Comparison of ENCODE assay signal across 15 mouse cellular contexts in the genomic region with DNA sequence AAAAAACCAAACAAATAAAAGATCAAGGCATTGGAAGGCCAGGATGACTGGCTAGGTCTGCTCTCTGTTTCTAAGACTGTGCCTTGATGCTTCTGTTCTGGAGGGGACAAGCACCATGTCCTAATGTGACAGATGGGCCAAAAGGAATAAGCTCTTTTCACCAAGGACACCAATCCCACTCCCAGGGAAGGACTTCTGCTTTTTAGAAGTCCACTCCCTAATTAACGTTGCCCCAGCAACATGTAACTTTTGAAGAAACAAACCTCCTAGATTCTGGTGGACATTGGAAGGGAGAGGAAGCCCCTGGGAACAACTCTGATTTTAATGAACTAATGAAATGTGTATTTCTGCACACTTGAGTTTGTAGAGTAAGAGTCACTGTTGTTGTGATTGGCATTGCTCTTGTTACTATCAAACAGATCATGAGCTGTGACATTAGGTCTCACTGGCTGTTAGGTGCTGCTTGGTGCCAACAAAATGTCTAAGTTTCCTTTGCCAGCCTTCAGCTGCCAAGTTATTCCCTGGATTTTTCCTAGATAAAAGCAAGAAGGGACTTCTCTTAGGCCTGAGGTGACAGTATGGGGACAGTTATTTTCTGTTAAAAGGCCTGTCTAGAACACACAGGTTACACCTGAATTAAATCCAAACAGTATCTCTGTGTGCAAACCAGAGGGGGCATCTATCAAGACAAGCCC. TPM values are rescaled to one million over a fixed set of nuclear protein-coding genes. Genes with fewer than 3 reads are reported as not detected.
DNase-seq lines count a peak whose midpoint lies in the region; ATAC-seq lines count a peak whose summit lies in the region.
"Had no signal": no experiment of that assay in that cellular context is flagged by ENCODE, and none has a peak within 500 bp of the region (broad histone marks: within the 10 kb centered on the region; RNA-seq: fewer than 3 reads in every experiment).

No protein-coding gene starts in this region.

- no peaks in the 10 kb centered on the region for H3K27me3 ChIP-seq in heart, embryonic 15.5 days
- no peaks in the 10 kb centered on the region for H3K27me3 ChIP-seq in midbrain, embryonic 11.5 days (ENCODE audit: control insufficient read depth, insufficient read depth, low read length)
- 0 out of 2 replicates have a peak, but pooled peaks cover 4% of the 10 kb centered on the region for H3K27me3 ChIP-seq in midbrain, embryonic 13.5 days
- H3K27me3 ChIP-seq in forebrain, embryonic 14.5 days (replicated peaks; ENCODE audit: control insufficient read depth, insufficient read depth, low read length), result no peaks in the 10 kb centered on the region
- no peaks in the 10 kb centered on the region for H3K27me3 ChIP-seq in stomach, embryonic 15.5 days (replicated peaks)

- H3K4me3 ChIP-seq in heart, embryonic 15.5 days, result no peak overlapping the region
- no peak overlapping the region for H3K4me3 ChIP-seq in midbrain, embryonic 11.5 days (ENCODE audit: low read depth, low read length)
- H3K4me3 ChIP-seq in midbrain, embryonic 13.5 days (replicated peaks), result no peak overlapping the region
- no peak overlapping the region for H3K4me3 ChIP-seq in forebrain, embryonic 14.5 days (ENCODE audit: low read depth, low read length)
- H3K4me3 ChIP-seq in stomach, embryonic 15.5 days (replicated peaks), result no peak overlapping the region

- 58% methylated on average over 1 of the region's 1 CpGs for WGBS in heart, embryonic 15.5 days
- 88% methylated on average over 1 of the region's 1 CpGs for WGBS in midbrain, embryonic 11.5 days
- 57% methylated on average over 1 of the region's 1 CpGs for WGBS in midbrain, embryonic 13.5 days
- 65% methylated on average over 1 of the region's 1 CpGs for WGBS in forebrain, embryonic 14.5 days
- WGBS in stomach, embryonic 15.5 days, result 73% methylated on average over 1 of the region's 1 CpGs

- intact Hi-C loops in heart, postnatal 36 days (cut with DNase I), result loop anchor here (5.0 kb wide), 1 partner anchor 101 kb away; a partner anchor contains a TSS

- H3K9ac ChIP-seq in heart, embryonic 15.5 days, result no peak overlapping the region
- H3K9ac ChIP-seq in midbrain, embryonic 11.5 days (ENCODE audit: low read length), result no peak overlapping the region
- no peak overlapping the region for H3K9ac ChIP-seq in midbrain, embryonic 13.5 days (replicated peaks)
- H3K9ac ChIP-seq in forebrain, embryonic 14.5 days (ENCODE audit: low read length), result no peak overlapping the region
- H3K9ac ChIP-seq in stomach, embryonic 15.5 days, result no peak overlapping the region
- H3K9ac ChIP-seq: liver, postnatal 0 days had no signal

- H3K9me3 ChIP-seq in heart, embryonic 15.5 days (replicated peaks), result no peaks in the 10 kb centered on the region
- H3K9me3 ChIP-seq in midbrain, embryonic 11.5 days (ENCODE audit: control insufficient read depth, low read length), result no peaks in the 10 kb centered on the region
- H3K9me3 ChIP-seq in midbrain, embryonic 13.5 days, result no peaks in the 10 kb centered on the region
- no peaks in the 10 kb centered on the region for H3K9me3 ChIP-seq in forebrain, embryonic 14.5 days (replicated peaks; ENCODE audit: control insufficient read depth, low read length)
- no peaks in the 10 kb centered on the region for H3K9me3 ChIP-seq in stomach, embryonic 15.5 days

- peaks cover 16% of the 10 kb centered on the region for H3K4me1 ChIP-seq in heart, embryonic 15.5 days (replicated peaks)
- H3K4me1 ChIP-seq in midbrain, embryonic 11.5 days (ENCODE audit: control insufficient read depth, insufficient read depth, low read length), result peaks cover 10% of the 10 kb centered on the region
- H3K4me1 ChIP-seq in midbrain, embryonic 13.5 days (replicated peaks), result peaks cover 14% of the 10 kb centered on the region
- H3K4me1 ChIP-seq in forebrain, embryonic 14.5 days (ENCODE audit: control insufficient read depth, insufficient read depth, low read length), result peaks cover 15% of the 10 kb centered on the region
- peaks cover 15% of the 10 kb centered on the region for H3K4me1 ChIP-seq in stomach, embryonic 15.5 days

- no peak overlapping the region for H3K4me2 ChIP-seq in heart, embryonic 15.5 days
- no peak overlapping the region for H3K4me2 ChIP-seq in midbrain, embryonic 11.5 days
- H3K4me2 ChIP-seq in midbrain, embryonic 13.5 days (replicated peaks), result no peak overlapping the region
- H3K4me2 ChIP-seq in forebrain, embryonic 14.5 days (ENCODE audit: low read length), result no peak overlapping the region
- H3K4me2 ChIP-seq in stomach, embryonic 15.5 days, result no peak overlapping the region

- peak overlapping the region; percentile 70; the same call in 1 of the 2 replicates for H3K27ac ChIP-seq in heart, embryonic 15.5 days
- no peak overlapping the region for H3K27ac ChIP-seq in midbrain, embryonic 11.5 days (ENCODE audit: low read depth, low read length)
- H3K27ac ChIP-seq in midbrain, embryonic 13.5 days, result no peak overlapping the region
- H3K27ac ChIP-seq in forebrain, embryonic 14.5 days (ENCODE audit: low read depth, low read length), result peak overlapping the region; percentile 41; the same call in 1 of the 2 replicates
- peak overlapping the region; percentile 14; the same call in 1 of the 2 replicates for H3K27ac ChIP-seq in stomach, embryonic 15.5 days

- H3K36me3 ChIP-seq in heart, embryonic 15.5 days, result no peaks in the 10 kb centered on the region
- no peaks in the 10 kb centered on the region for H3K36me3 ChIP-seq in midbrain, embryonic 11.5 days (ENCODE audit: control insufficient read depth, insufficient read depth, low read length)
- H3K36me3 ChIP-seq in midbrain, embryonic 13.5 days, result no peaks in the 10 kb centered on the region
- no peaks in the 10 kb centered on the region for H3K36me3 ChIP-seq in forebrain, embryonic 14.5 days (ENCODE audit: control insufficient read depth, insufficient read depth, low read length)
- no peaks in the 10 kb centered on the region for H3K36me3 ChIP-seq in stomach, embryonic 15.5 days

- ATAC-seq in heart, embryonic 15.5 days (replicated peaks; ENCODE audit: insufficient number of reproducible peaks, insufficient read depth, low FRiP score, low read depth), result no peak
- ATAC-seq in midbrain, embryonic 11.5 days (ENCODE audit: low FRiP score), result no peak
- ATAC-seq in midbrain, embryonic 13.5 days, result no peak
- peak; percentile 27; the same call in 1 of the 2 replicates for ATAC-seq in forebrain, embryonic 14.5 days
- ATAC-seq in stomach, embryonic 15.5 days (ENCODE audit: insufficient read depth, low FRiP score, low read depth), result peak; percentile 5; the same call in 1 of the 2 replicates
- no peak for ATAC-seq in erythroid progenitor cell, adult 5-6 weeks (replicated peaks; ENCODE audit: low FRiP score, poor library complexity, severe bottlenecking)
- ATAC-seq: CD4-positive, CD25-positive, alpha-beta regulatory T cell, adult 4 months; liver, postnatal 0 days had no signal

- no peak for DNase-seq in heart, postnatal 36 days
- DNase-seq in midbrain, embryonic 11.5 days (ENCODE audit: low spot score, missing footprints), result peak; percentile 59
- peak; percentile 49 for DNase-seq in forebrain, embryonic 14.5 days (ENCODE audit: low spot score)
- DNase-seq in urinary bladder, postnatal 25 days (ENCODE audit: low spot score), result no peak
- DNase-seq: kidney, adult 9 months; liver, postnatal 0 days had no signal

RNA-seq across cellular contexts. Expression of a gene that starts 4.9 kb away (rescaled TPM):
- not detected in 2 replicates for polyA plus RNA-seq in heart, embryonic 15.5 days (2015; fragmentation: Nextera tagmentation; extraction: Ambion mirVana)
- total RNA-seq in heart, postnatal 36 days (2021), result not detected
- not detected in 2 replicates for polyA plus RNA-seq in midbrain, embryonic 11.5 days (2014; fragmentation: Nextera tagmentation; extraction: Ambion mirVana)
- polyA plus RNA-seq in midbrain, embryonic 13.5 days (2015; fragmentation: Nextera tagmentation; extraction: Ambion mirVana), result not detected in 2 replicates
- not detected in 2 replicates for polyA plus RNA-seq in forebrain, embryonic 14.5 days (2014; fragmentation: Nextera tagmentation; extraction: Ambion mirVana)
- polyA plus RNA-seq in stomach, embryonic 15.5 days (2015; fragmentation: Nextera tagmentation; extraction: Ambion mirVana), result not detected in 2 replicates
- total RNA-seq in erythroid progenitor cell, adult 5-6 weeks (2015; ENCODE audit: low replicate concordance), result not detected in 2 replicates
- total RNA-seq in erythroid progenitor cell, adult 5-6 weeks (2017; ENCODE audit: low replicate concordance), result not detected in 2 replicates
- total RNA-seq: gastrocnemius, adult 8-10 months; left cerebral cortex, adult 18-20 months had no signal
- polyA plus RNA-seq: CD4-positive, CD25-positive, alpha-beta regulatory T cell, adult 4 months; liver, postnatal 0 days; neural tube, embryonic 11.5 days; testis, adult 2 months had no signal

RNA-seq across cellular contexts. Expression of a gene that starts 35.4 kb away (rescaled TPM):
- polyA plus RNA-seq in heart, embryonic 15.5 days (2015; fragmentation: Nextera tagmentation; extraction: Ambion mirVana), result 0.69 and 0.91 TPM in 2 replicates
- total RNA-seq in heart, postnatal 36 days (2021), result not detected
- 9.5 and 9.8 TPM in 2 replicates for polyA plus RNA-seq in midbrain, embryonic 11.5 days (2014; fragmentation: Nextera tagmentation; extraction: Ambion mirVana)
- 18.2 and 19.1 TPM in 2 replicates for polyA plus RNA-seq in midbrain, embryonic 13.5 days (2015; fragmentation: Nextera tagmentation; extraction: Ambion mirVana)
- polyA plus RNA-seq in forebrain, embryonic 14.5 days (2014; fragmentation: Nextera tagmentation; extraction: Ambion mirVana), result 21.0 and 22.9 TPM in 2 replicates
- polyA plus RNA-seq in stomach, embryonic 15.5 days (2015; fragmentation: Nextera tagmentation; extraction: Ambion mirVana), result 1.6 and 1.8 TPM in 2 replicates
- total RNA-seq in erythroid progenitor cell, adult 5-6 weeks (2015; ENCODE audit: low replicate concordance), result under 0.01 TPM in 1 of 2 replicates, not detected in the other
- total RNA-seq in erythroid progenitor cell, adult 5-6 weeks (2017; ENCODE audit: low replicate concordance), result 0.23 TPM in 1 of 2 replicates, not detected in the other
- total RNA-seq: gastrocnemius, adult 8-10 months had no signal

RNA-seq across cellular contexts. Expression of a gene that starts 35.4 kb away (rescaled TPM):
- polyA plus RNA-seq in heart, embryonic 15.5 days (2015; fragmentation: Nextera tagmentation; extraction: Ambion mirVana), result 11.1 and 12.1 TPM in 2 replicates
- 1 to 10 TPM; 6.6 to 6.7 TPM for total RNA-seq in heart, postnatal 36 days (2021)
- 23.8 and 24.8 TPM in 2 replicates for polyA plus RNA-seq in midbrain, embryonic 11.5 days (2014; fragmentation: Nextera tagmentation; extraction: Ambion mirVana)
- polyA plus RNA-seq in midbrain, embryonic 13.5 days (2015; fragmentation: Nextera tagmentation; extraction: Ambion mirVana), result 17.8 and 19.5 TPM in 2 replicates
- polyA plus RNA-seq in forebrain, embryonic 14.5 days (2014; fragmentation: Nextera tagmentation; extraction: Ambion mirVana), result 21.9 and 23.9 TPM in 2 replicates
- 17.0 and 17.8 TPM in 2 replicates for polyA plus RNA-seq in stomach, embryonic 15.5 days (2015; fragmentation: Nextera tagmentation; extraction: Ambion mirVana)
- 7.9 and 10.1 TPM in 2 replicates for total RNA-seq in erythroid progenitor cell, adult 5-6 weeks (2015; ENCODE audit: low replicate concordance)
- 4.1 and 8.5 TPM in 2 replicates for total RNA-seq in erythroid progenitor cell, adult 5-6 weeks (2017; ENCODE audit: low replicate concordance)

RNA-seq across cellular contexts. Expression of a gene that starts 47.1 kb away (rescaled TPM):
- polyA plus RNA-seq in heart, embryonic 15.5 days (2015; fragmentation: Nextera tagmentation; extraction: Ambion mirVana), result 0.23 and 0.39 TPM in 2 replicates
- not detected for total RNA-seq in heart, postnatal 36 days (2021)
- 0.96 and 1.8 TPM in 2 replicates for polyA plus RNA-seq in midbrain, embryonic 11.5 days (2014; fragmentation: Nextera tagmentation; extraction: Ambion mirVana)
- polyA plus RNA-seq in midbrain, embryonic 13.5 days (2015; fragmentation: Nextera tagmentation; extraction: Ambion mirVana), result 1.4 and 2.1 TPM in 2 replicates
- 0.51 and 0.77 TPM in 2 replicates for polyA plus RNA-seq in forebrain, embryonic 14.5 days (2014; fragmentation: Nextera tagmentation; extraction: Ambion mirVana)
- 0.79 and 0.95 TPM in 2 replicates for polyA plus RNA-seq in stomach, embryonic 15.5 days (2015; fragmentation: Nextera tagmentation; extraction: Ambion mirVana)
- not detected in 2 replicates for total RNA-seq in erythroid progenitor cell, adult 5-6 weeks (2015; ENCODE audit: low replicate concordance)
- total RNA-seq in erythroid progenitor cell, adult 5-6 weeks (2017; ENCODE audit: low replicate concordance), result 0.53 and 3.1 TPM in 2 replicates
- total RNA-seq: gastrocnemius, adult 8-10 months had no signal
- polyA plus RNA-seq: CD4-positive, CD25-positive, alpha-beta regulatory T cell, adult 4 months had no signal

RNA-seq across cellular contexts. Expression of a gene that starts 47.2 kb away (rescaled TPM):
- polyA plus RNA-seq in heart, embryonic 15.5 days (2015; fragmentation: Nextera tagmentation; extraction: Ambion mirVana), result 13.6 and 15.3 TPM in 2 replicates
- total RNA-seq in heart, postnatal 36 days (2021), result 1 to 10 TPM; 1.6 to 2.4 TPM
- 32.6 and 34.7 TPM in 2 replicates for polyA plus RNA-seq in midbrain, embryonic 11.5 days (2014; fragmentation: Nextera tagmentation; extraction: Ambion mirVana)
- 19.8 and 21.1 TPM in 2 replicates for polyA plus RNA-seq in midbrain, embryonic 13.5 days (2015; fragmentation: Nextera tagmentation; extraction: Ambion mirVana)
- 26.1 and 29.2 TPM in 2 replicates for polyA plus RNA-seq in forebrain, embryonic 14.5 days (2014; fragmentation: Nextera tagmentation; extraction: Ambion mirVana)
- polyA plus RNA-seq in stomach, embryonic 15.5 days (2015; fragmentation: Nextera tagmentation; extraction: Ambion mirVana), result 12.2 and 12.4 TPM in 2 replicates
- total RNA-seq in erythroid progenitor cell, adult 5-6 weeks (2015; ENCODE audit: low replicate concordance), result 30.6 and 41.8 TPM in 2 replicates
- 28.7 and 37.7 TPM in 2 replicates for total RNA-seq in erythroid progenitor cell, adult 5-6 weeks (2017; ENCODE audit: low replicate concordance)

Comparison
In these comparisons a context has a peak if more than half of its experiments do, and no peak if none do; other contexts are left out.
1. ATAC-seq: peak in forebrain, embryonic 14.5 days (single experiment) and stomach, embryonic 15.5 days (single experiment); none in heart, embryonic 15.5 days (single experiment), midbrain, embryonic 11.5 days (single experiment), midbrain, embryonic 13.5 days (single experiment) and erythroid progenitor cell, adult 5-6 weeks (single experiment).
2. H3K27ac ChIP-seq: peak in heart, embryonic 15.5 days (single experiment), forebrain, embryonic 14.5 days (single experiment) and stomach, embryonic 15.5 days (single experiment); none in midbrain, embryonic 11.5 days (single experiment) and midbrain, embryonic 13.5 days (single experiment).
3. DNase-seq: peak in midbrain, embryonic 11.5 days (single experiment) and forebrain, embryonic 14.5 days (single experiment); none in heart, postnatal 36 days (0 of 2) and urinary bladder, postnatal 25 days (single experiment).